Mouse (Mus musculus): ENCODE data around the gene Cdk2ap1. TPM values are rescaled to one million over a fixed set of nuclear protein-coding genes. Genes with fewer than 3 reads are reported as not detected.

Gene Cdk2ap1
- polyA plus RNA-seq, 1 experiment from 2014 or later: 124 TPM

Other genes starting within 250 kb of the Cdk2ap1 start
- 122 and 138 TPM in 2 replicates for gene Arl6ip4, start 247.0 kb downstream of the Cdk2ap1 start, polyA plus RNA-seq (2014; fragmentation: Nextera tagmentation; extraction: Ambion mirVana)
- gene Pitpnm2, start 113.3 kb downstream of the Cdk2ap1 start, polyA plus RNA-seq (2014; fragmentation: Nextera tagmentation; extraction: Ambion mirVana): 5.1 and 5.9 TPM in 2 replicates
- gene Mphosph9, start 35.1 kb downstream of the Cdk2ap1 start, polyA plus RNA-seq (2014; fragmentation: Nextera tagmentation; extraction: Ambion mirVana): 12.6 and 13.1 TPM in 2 replicates
- 14.6 and 15.5 TPM in 2 replicates for gene 2810006K23Rik, start 35.0 kb downstream of the Cdk2ap1 start, polyA plus RNA-seq (2014; fragmentation: Nextera tagmentation; extraction: Ambion mirVana)
- gene Sbno1, start 62.9 kb upstream of the Cdk2ap1 start, polyA plus RNA-seq (2014; fragmentation: Nextera tagmentation; extraction: Ambion mirVana): 75.2 and 86.4 TPM in 2 replicates
- gene Kmt5a, start 76.8 kb upstream of the Cdk2ap1 start, polyA plus RNA-seq (2014; fragmentation: Nextera tagmentation; extraction: Ambion mirVana): 132 and 145 TPM in 2 replicates
- gene Rilpl2, start 115.3 kb upstream of the Cdk2ap1 start, polyA plus RNA-seq (2014; fragmentation: Nextera tagmentation; extraction: Ambion mirVana): 18.7 and 19.8 TPM in 2 replicates
- gene Snrnp35, start 120.1 kb upstream of the Cdk2ap1 start, polyA plus RNA-seq (2014; fragmentation: Nextera tagmentation; extraction: Ambion mirVana): 13.6 and 14.0 TPM in 2 replicates
- gene Rilpl1, start 168.3 kb upstream of the Cdk2ap1 start, polyA plus RNA-seq (2014; fragmentation: Nextera tagmentation; extraction: Ambion mirVana): 9.8 and 10.6 TPM in 2 replicates
- 521 and 566 TPM in 2 replicates for gene Tmed2, start 177.6 kb upstream of the Cdk2ap1 start, polyA plus RNA-seq (2014; fragmentation: Nextera tagmentation; extraction: Ambion mirVana)
- gene Ddx55, start 189.8 kb upstream of the Cdk2ap1 start, polyA plus RNA-seq (2014; fragmentation: Nextera tagmentation; extraction: Ambion mirVana): 18.9 and 19.6 TPM in 2 replicates
- 119 and 123 TPM in 2 replicates for gene Eif2b1, start 216.0 kb upstream of the Cdk2ap1 start, polyA plus RNA-seq (2014; fragmentation: Nextera tagmentation; extraction: Ambion mirVana)
- gene Gtf2h3, start 216.1 kb upstream of the Cdk2ap1 start, polyA plus RNA-seq (2014; fragmentation: Nextera tagmentation; extraction: Ambion mirVana): 69.7 and 69.9 TPM in 2 replicates

Measured in liver, embryonic 11.5 days (tissue).